Comparison of ENCODE assay signal across 8 mouse cellular contexts in genomic region chr12:4039046-4039445, GRCm38 (mm10). TPM values are rescaled to one million over a fixed set of nuclear protein-coding genes. Genes with fewer than 3 reads are reported as not detected.
A peak's percentile ranks its signal among the peaks of the same experiment; 100 is the strongest.
DNase-seq lines count a peak whose midpoint lies in the region; ATAC-seq and TF ChIP-seq lines count a peak whose summit lies in the region.

No protein-coding gene starts in this region.

- peaks cover 11% of the 10 kb centered on the region; the same call in 1 of the 2 replicates for H3K27me3 ChIP-seq in kidney, embryonic 16.5 days (ENCODE audit: insufficient read depth, low read length)
- H3K27me3 ChIP-seq in embryonic facial prominence, embryonic 11.5 days (ENCODE audit: control insufficient read depth, insufficient read depth, low read length) = peaks cover 7% of the 10 kb centered on the region; the same call in 1 of the 2 replicates
- no peaks in the 10 kb centered on the region for H3K27me3 ChIP-seq in hindbrain, postnatal 0 days (ENCODE audit: insufficient read depth, low read length)
- H3K27me3 ChIP-seq in midbrain, postnatal 0 days (ENCODE audit: insufficient read depth, low read length) = no peaks in the 10 kb centered on the region

- no peak for TF ChIP-seq CTCF in hindbrain, postnatal 0 days (IDR thresholded peaks at IDR 0.05; ENCODE audit: low read depth)
- no peak for TF ChIP-seq CTCF in midbrain, postnatal 0 days (IDR thresholded peaks at IDR 0.05)

- peak overlapping the region; percentile 68 for H3K4me3 ChIP-seq in kidney, embryonic 16.5 days (ENCODE audit: low read length)
- H3K4me3 ChIP-seq in embryonic facial prominence, embryonic 11.5 days (ENCODE audit: low read depth, low read length) = peak overlapping the region; percentile 58
- peak overlapping the region; percentile 91 for H3K4me3 ChIP-seq in hindbrain, postnatal 0 days (ENCODE audit: low read length)
- H3K4me3 ChIP-seq in midbrain, postnatal 0 days (ENCODE audit: low read depth, low read length) = peak overlapping the region; percentile 88

- H3K27ac ChIP-seq in kidney, embryonic 16.5 days (ENCODE audit: low read length) = no peak overlapping the region
- no peak overlapping the region for H3K27ac ChIP-seq in embryonic facial prominence, embryonic 11.5 days (replicated peaks; ENCODE audit: low read depth, low read length)
- peak overlapping the region; percentile 85; the same call in 1 of the 2 replicates for H3K27ac ChIP-seq in hindbrain, postnatal 0 days
- peak overlapping the region; percentile 74 for H3K27ac ChIP-seq in midbrain, postnatal 0 days (ENCODE audit: low read depth, low read length)

- H3K9me3 ChIP-seq in kidney, embryonic 16.5 days (ENCODE audit: low read length) = no peaks in the 10 kb centered on the region
- H3K9me3 ChIP-seq in embryonic facial prominence, embryonic 11.5 days (replicated peaks; ENCODE audit: control insufficient read depth, low read length) = no peaks in the 10 kb centered on the region
- H3K9me3 ChIP-seq in hindbrain, postnatal 0 days (ENCODE audit: low read length) = no peaks in the 10 kb centered on the region
- no peaks in the 10 kb centered on the region for H3K9me3 ChIP-seq in midbrain, postnatal 0 days (ENCODE audit: low read length)

- WGBS in kidney, embryonic 16.5 days = under 1% methylated on average over 13 of the region's 13 CpGs
- WGBS in embryonic facial prominence, embryonic 11.5 days = 3% methylated on average over 13 of the region's 13 CpGs
- 2% methylated on average over 13 of the region's 13 CpGs for WGBS in hindbrain, postnatal 0 days
- WGBS in midbrain, postnatal 0 days = 4% methylated on average over 13 of the region's 13 CpGs

- no peak overlapping the region for H3K9ac ChIP-seq in kidney, embryonic 16.5 days (replicated peaks; ENCODE audit: low read length)
- no peak overlapping the region; the same call in 1 of the 2 replicates for H3K9ac ChIP-seq in embryonic facial prominence, embryonic 11.5 days (replicated peaks; ENCODE audit: low read length)
- H3K9ac ChIP-seq in hindbrain, postnatal 0 days (replicated peaks; ENCODE audit: low read length) = peak overlapping the region; percentile 89
- H3K9ac ChIP-seq in midbrain, postnatal 0 days (replicated peaks; ENCODE audit: low read length, poor library complexity, severe bottlenecking) = peak overlapping the region; percentile 82

- DNase-seq in kidney, postnatal 4 days = no peak
- no peak for DNase-seq in embryonic facial prominence, embryonic 11.5 days (ENCODE audit: low spot score)
- peak; percentile 11 for DNase-seq in hindbrain, postnatal 0 days (ENCODE audit: low spot score)
- DNase-seq in midbrain, postnatal 0 days (ENCODE audit: low spot score) = no peak
- DNase-seq in gastrocnemius, postnatal 10 days = no peak
- no peak for DNase-seq in layer of hippocampus, postnatal 36 days
- DNase-seq in adrenal gland, postnatal 10 days = no peak

- 0 out of 2 replicates have a peak, but pooled peaks cover 9% of the 10 kb centered on the region for H3K4me1 ChIP-seq in kidney, embryonic 16.5 days (ENCODE audit: insufficient read depth, low read length)
- peaks cover 3% of the 10 kb centered on the region; the same call in 1 of the 2 replicates for H3K4me1 ChIP-seq in embryonic facial prominence, embryonic 11.5 days (ENCODE audit: control insufficient read depth, insufficient read depth, low read length)
- peaks cover 16% of the 10 kb centered on the region for H3K4me1 ChIP-seq in hindbrain, postnatal 0 days (ENCODE audit: insufficient read depth, low read length)
- peaks cover 10% of the 10 kb centered on the region for H3K4me1 ChIP-seq in midbrain, postnatal 0 days (ENCODE audit: insufficient read depth, low read length)

- ATAC-seq in kidney, embryonic 16.5 days (ENCODE audit: low FRiP score, low TSS enrichment) = no peak; the same call in 1 of the 2 replicates
- no peak; the same call in 1 of the 2 replicates for ATAC-seq in embryonic facial prominence, embryonic 11.5 days (replicated peaks; ENCODE audit: insufficient number of reproducible peaks, low FRiP score, low TSS enrichment, low read depth)
- ATAC-seq in hindbrain, postnatal 0 days = no peak
- ATAC-seq in midbrain, postnatal 0 days (ENCODE audit: low FRiP score) = no peak; the same call in none of the 2 replicates

- H3K4me2 ChIP-seq in kidney, embryonic 16.5 days (replicated peaks; ENCODE audit: low read depth, low read length) = peak overlapping the region; percentile 98
- H3K4me2 ChIP-seq in embryonic facial prominence, embryonic 11.5 days (ENCODE audit: low read depth, low read length) = peak overlapping the region; percentile 90
- H3K4me2 ChIP-seq in hindbrain, postnatal 0 days (ENCODE audit: low read depth, low read length) = peak overlapping the region; percentile 79
- H3K4me2 ChIP-seq in midbrain, postnatal 0 days (ENCODE audit: low read depth, low read length, poor library complexity, severe bottlenecking) = peak overlapping the region; percentile 55

- no peaks in the 10 kb centered on the region for H3K36me3 ChIP-seq in kidney, embryonic 16.5 days (ENCODE audit: insufficient read depth, low read length)
- no peaks in the 10 kb centered on the region for H3K36me3 ChIP-seq in embryonic facial prominence, embryonic 11.5 days (replicated peaks; ENCODE audit: control insufficient read depth, insufficient read depth, low read depth, low read length)
- no peaks in the 10 kb centered on the region for H3K36me3 ChIP-seq in hindbrain, postnatal 0 days (ENCODE audit: insufficient read depth, low read length)
- no peaks in the 10 kb centered on the region for H3K36me3 ChIP-seq in midbrain, postnatal 0 days (ENCODE audit: insufficient read depth, low read length)

RNA-seq across cellular contexts. Expression of gene Efr3b, which starts 0.3 kb away (rescaled TPM):
- 3.4 and 3.9 TPM in 2 replicates for polyA plus RNA-seq in kidney, embryonic 16.5 days (2015; fragmentation: Nextera tagmentation; extraction: Ambion mirVana)
- 5.0 and 7.9 TPM in 2 replicates for polyA plus RNA-seq in embryonic facial prominence, embryonic 11.5 days (2014; fragmentation: Nextera tagmentation; extraction: Ambion mirVana)
- total RNA-seq in hindbrain, postnatal 0 days (2014; rRNA removed) = 159 and 174 TPM in 2 replicates
- polyA plus RNA-seq in hindbrain, postnatal 0 days (2015; fragmentation: Nextera tagmentation; extraction: Ambion mirVana) = 26.1 and 29.0 TPM in 2 replicates
- 111 and 117 TPM in 2 replicates for total RNA-seq in midbrain, postnatal 0 days (2014; rRNA removed)
- 30.1 and 32.8 TPM in 2 replicates for polyA plus RNA-seq in midbrain, postnatal 0 days (2015; fragmentation: Nextera tagmentation; extraction: Ambion mirVana)
- total RNA-seq in gastrocnemius, postnatal 10 days (2021) = 1 to 10 TPM; 5.8 to 7.2 TPM
- total RNA-seq in layer of hippocampus, postnatal 36 days (2021) = 10 to 100 TPM; 89.9 to 91.7 TPM
- 1 to 10 TPM; 3.9 to 6.7 TPM for total RNA-seq in adrenal gland, postnatal 10 days (2021)

RNA-seq across cellular contexts. Expression of gene Dnajc27, which starts 43.3 kb away (rescaled TPM):
- polyA plus RNA-seq in kidney, embryonic 16.5 days (2015; fragmentation: Nextera tagmentation; extraction: Ambion mirVana) = 7.7 and 8.4 TPM in 2 replicates
- polyA plus RNA-seq in embryonic facial prominence, embryonic 11.5 days (2014; fragmentation: Nextera tagmentation; extraction: Ambion mirVana) = 8.5 and 9.2 TPM in 2 replicates
- 47.4 and 49.5 TPM in 2 replicates for total RNA-seq in hindbrain, postnatal 0 days (2014; rRNA removed)
- polyA plus RNA-seq in hindbrain, postnatal 0 days (2015; fragmentation: Nextera tagmentation; extraction: Ambion mirVana) = 24.2 and 25.2 TPM in 2 replicates
- total RNA-seq in midbrain, postnatal 0 days (2014; rRNA removed) = 51.9 and 54.3 TPM in 2 replicates
- polyA plus RNA-seq in midbrain, postnatal 0 days (2015; fragmentation: Nextera tagmentation; extraction: Ambion mirVana) = 26.1 and 28.0 TPM in 2 replicates
- 10 to 100 TPM; 10.3 to 11.5 TPM for total RNA-seq in gastrocnemius, postnatal 10 days (2021)
- total RNA-seq in layer of hippocampus, postnatal 36 days (2021) = 10 to 100 TPM; 81.5 to 81.7 TPM
- 1 to 10 TPM; 4.7 to 6.9 TPM for total RNA-seq in adrenal gland, postnatal 10 days (2021)

Comparison
In these comparisons a context has a peak if more than half of its experiments do, and no peak if none do; other contexts are left out.
1. H3K27ac ChIP-seq: peak in hindbrain, postnatal 0 days (single experiment) and midbrain, postnatal 0 days (single experiment); none in kidney, embryonic 16.5 days (single experiment) and embryonic facial prominence, embryonic 11.5 days (single experiment).
2. H3K9ac ChIP-seq: peak in hindbrain, postnatal 0 days (single experiment) and midbrain, postnatal 0 days (single experiment); none in kidney, embryonic 16.5 days (single experiment) and embryonic facial prominence, embryonic 11.5 days (single experiment).
3. RNA of gene Efr3b, which starts 0.3 kb away (total RNA-seq): 159 to 174 TPM in hindbrain, postnatal 0 days, 111 to 117 TPM in midbrain, postnatal 0 days and 89.9 to 91.7 TPM in layer of hippocampus, postnatal 36 days; 5.8 to 7.2 TPM in gastrocnemius, postnatal 10 days and 3.9 to 6.7 TPM in adrenal gland, postnatal 10 days; every median in the first group is over 10 times any median in the second.
4. Peak in every context shown above with its lines, with median percentiles within 50 percentile points of each other: H3K4me2 ChIP-seq and H3K4me3 ChIP-seq.